Mouse (Mus musculus): ENCODE measurements around the gene 6030408B16Rik.

The 6030408B16Rik gene

GRCm38 (mm10) chr15:101293025-101293621 is at the start of gene 6030408B16Rik:
TSS of gene 6030408B16Rik (plus strand) at chr15:101293212.
- no peak for DNase-seq (ENCODE audit: low spot score in 2 of 2)

GRCm38 (mm10) chr15:101244012-101244411 is 49.0 kb upstream of the 6030408B16Rik start:
- no peak for DNase-seq (ENCODE audit: low spot score in 2 of 2)

- DNase-seq (ENCODE audit: low spot score in 2 of 2), result peak; percentile 95 to 96
Observed at GRCm38 (mm10) chr15:101246231-101247154, 46.5 kb upstream of the 6030408B16Rik start.

- no peak for DNase-seq (ENCODE audit: low spot score in 2 of 2)
Observed at GRCm38 (mm10) chr15:101247155-101247498, 45.9 kb upstream of the 6030408B16Rik start.

GRCm38 (mm10) chr15:101248029-101248710 is 44.8 kb upstream of the 6030408B16Rik start:
- no peak for DNase-seq (ENCODE audit: low spot score in 2 of 2)

GRCm38 (mm10) chr15:101250220-101250800 is 42.7 kb upstream of the 6030408B16Rik start:
- DNase-seq (ENCODE audit: low spot score in 2 of 2), result no peak

- DNase-seq (ENCODE audit: low spot score in 2 of 2), result no peak
Observed at GRCm38 (mm10) chr15:101251930-101252329, 41.1 kb upstream of the 6030408B16Rik start.

GRCm38 (mm10) chr15:101252614-101253013 is 40.4 kb upstream of the 6030408B16Rik start:
- no peak for DNase-seq (ENCODE audit: low spot score in 2 of 2)

- DNase-seq (ENCODE audit: low spot score in 2 of 2), result no peak
Observed at GRCm38 (mm10) chr15:101253563-101253885, 39.5 kb upstream of the 6030408B16Rik start.

GRCm38 (mm10) chr15:101253886-101254795 is 38.9 kb upstream of the 6030408B16Rik start, which contains the start of gene Nr4a1:
TSS of gene Nr4a1 (plus strand) at chr15:101254269.
- DNase-seq (ENCODE audit: low spot score in 2 of 2), result peak; percentile 71 to 87

GRCm38 (mm10) chr15:101255842-101256462 is 37.1 kb upstream of the 6030408B16Rik start:
- peak in 1 of 2 experiments; percentile 39 for DNase-seq (ENCODE audit: low spot score in 2 of 2)

GRCm38 (mm10) chr15:101256463-101257206 is 36.4 kb upstream of the 6030408B16Rik start:
- DNase-seq (ENCODE audit: low spot score in 2 of 2), result peak in 1 of 2 experiments; percentile 53

- DNase-seq (ENCODE audit: low spot score in 2 of 2), result peak; percentile 85 to 88
Observed at GRCm38 (mm10) chr15:101258420-101258819, 34.6 kb upstream of the 6030408B16Rik start.

GRCm38 (mm10) chr15:101259922-101260321 is 33.1 kb upstream of the 6030408B16Rik start:
- no peak for DNase-seq (ENCODE audit: low spot score in 2 of 2)

GRCm38 (mm10) chr15:101260387-101260786 is 32.6 kb upstream of the 6030408B16Rik start:
- no peak for DNase-seq (ENCODE audit: low spot score in 2 of 2)

- no peak for DNase-seq (ENCODE audit: low spot score in 2 of 2)
Observed at GRCm38 (mm10) chr15:101260874-101261622, 32.0 kb upstream of the 6030408B16Rik start.

GRCm38 (mm10) chr15:101262502-101262901 is 30.5 kb upstream of the 6030408B16Rik start:
- DNase-seq (ENCODE audit: low spot score in 2 of 2), result peak in 1 of 2 experiments; percentile 32

GRCm38 (mm10) chr15:101266132-101266963 is 26.7 kb upstream of the 6030408B16Rik start:
- peak; percentile 96 to 97 for DNase-seq (ENCODE audit: low spot score in 2 of 2)
